Mouse (Mus musculus): ENCODE data around the gene Cckbr.

The Cckbr gene

GRCm38 (mm10) chr7:105479232-105479631, 53.7 kb downstream of the Cckbr start:
- H3K4me3 ChIP-seq (replicated peaks; ENCODE audit: low read length): no peak overlapping the region
- H3K4me1 ChIP-seq (replicated peaks; ENCODE audit: low read depth, low read length): peaks cover 33% of the 10 kb centered on the region
- TF ChIP-seq NANOG (IDR thresholded peaks at IDR 0.05; ENCODE audit: borderline replicate concordance, low read length) (no peak), POU5F1 (IDR thresholded peaks at IDR 0.05; ENCODE audit: borderline replicate concordance, low read length) (no peak), CTCF (conservative IDR thresholded peaks at IDR 0.05; ENCODE audit: low read length) (no peak)
- H3K36me3 ChIP-seq (ENCODE audit: insufficient read depth, low read length): no peaks in the 10 kb centered on the region
- peaks cover 51% of the 10 kb centered on the region for H3K27me3 ChIP-seq (ENCODE audit: insufficient read depth, low read length)
- no peaks in the 10 kb centered on the region for H3K9me3 ChIP-seq (ENCODE audit: low read length)

- Histone ChIP-seq H3K4me1 (replicated peaks; ENCODE audit: low read depth, low read length) (peaks cover 33% of the 10 kb centered on the region), H3K9me3 (ENCODE audit: low read length) (no peaks in the 10 kb centered on the region), H3K4me3 (replicated peaks; ENCODE audit: low read length) (peak overlapping the region; percentile 73), H3K36me3 (ENCODE audit: insufficient read depth, low read length) (no peaks in the 10 kb centered on the region), H3K27me3 (ENCODE audit: insufficient read depth, low read length) (peaks cover 58% of the 10 kb centered on the region)
- TF ChIP-seq POU5F1 (IDR thresholded peaks at IDR 0.05; ENCODE audit: borderline replicate concordance, low read length) (no peak), NANOG (IDR thresholded peaks at IDR 0.05; ENCODE audit: borderline replicate concordance, low read length) (no peak), CTCF (conservative IDR thresholded peaks at IDR 0.05; ENCODE audit: low read length) (no peak)
Observed at GRCm38 (mm10) chr7:105480081-105480480, 54.5 kb downstream of the Cckbr start.

- no peaks in the 10 kb centered on the region for H3K36me3 ChIP-seq (ENCODE audit: insufficient read depth, low read length)
- no peaks in the 10 kb centered on the region for H3K9me3 ChIP-seq (ENCODE audit: low read length)
- H3K27me3 ChIP-seq (ENCODE audit: insufficient read depth, low read length): peaks cover 58% of the 10 kb centered on the region
- peak overlapping the region; percentile 73 for H3K4me3 ChIP-seq (replicated peaks; ENCODE audit: low read length)
- H3K4me1 ChIP-seq (replicated peaks; ENCODE audit: low read depth, low read length): peaks cover 33% of the 10 kb centered on the region
- TF ChIP-seq POU5F1 (IDR thresholded peaks at IDR 0.05; ENCODE audit: borderline replicate concordance, low read length): no peak
- TF ChIP-seq CTCF (conservative IDR thresholded peaks at IDR 0.05; ENCODE audit: low read length): no peak
- TF ChIP-seq NANOG (IDR thresholded peaks at IDR 0.05; ENCODE audit: borderline replicate concordance, low read length): no peak
Observed at GRCm38 (mm10) chr7:105480561-105481504, 55.3 kb downstream of the Cckbr start.

GRCm38 (mm10) chr7:105481505-105482411, 56.2 kb downstream of the Cckbr start, which contains the start of gene Cavin3:
Cavin3 (minus strand) TSS chr7:105482300.
- no peak for TF ChIP-seq POU5F1 (IDR thresholded peaks at IDR 0.05; ENCODE audit: borderline replicate concordance, low read length)
- no peak for TF ChIP-seq CTCF (conservative IDR thresholded peaks at IDR 0.05; ENCODE audit: low read length)
- TF ChIP-seq NANOG (IDR thresholded peaks at IDR 0.05; ENCODE audit: borderline replicate concordance, low read length): no peak
- Histone ChIP-seq H3K27me3 (ENCODE audit: insufficient read depth, low read length) (peaks cover 58% of the 10 kb centered on the region), H3K4me1 (replicated peaks; ENCODE audit: low read depth, low read length) (peaks cover 33% of the 10 kb centered on the region), H3K4me3 (replicated peaks; ENCODE audit: low read length) (peak within 1 kb of the TSS; percentile 73), H3K9me3 (ENCODE audit: low read length) (no peaks in the 10 kb centered on the region), H3K36me3 (ENCODE audit: insufficient read depth, low read length) (no peaks in the 10 kb centered on the region)

GRCm38 (mm10) chr7:105482426-105482825, 56.9 kb downstream of the Cckbr start:
- Histone ChIP-seq H3K36me3 (ENCODE audit: insufficient read depth, low read length) (no peaks in the 10 kb centered on the region), H3K4me3 (replicated peaks; ENCODE audit: low read length) (peak overlapping the region; percentile 73), H3K9me3 (ENCODE audit: low read length) (no peaks in the 10 kb centered on the region), H3K27me3 (ENCODE audit: insufficient read depth, low read length) (peaks cover 58% of the 10 kb centered on the region), H3K4me1 (replicated peaks; ENCODE audit: low read depth, low read length) (peaks cover 33% of the 10 kb centered on the region)
- TF ChIP-seq CTCF (conservative IDR thresholded peaks at IDR 0.05; ENCODE audit: low read length) (no peak), NANOG (IDR thresholded peaks at IDR 0.05; ENCODE audit: borderline replicate concordance, low read length) (no peak), POU5F1 (IDR thresholded peaks at IDR 0.05; ENCODE audit: borderline replicate concordance, low read length) (no peak)

- H3K4me3 ChIP-seq (replicated peaks; ENCODE audit: low read length): no peak overlapping the region
- no peaks in the 10 kb centered on the region for H3K9me3 ChIP-seq (ENCODE audit: low read length)
- H3K36me3 ChIP-seq (ENCODE audit: insufficient read depth, low read length): no peaks in the 10 kb centered on the region
- no peak for TF ChIP-seq POU5F1 (IDR thresholded peaks at IDR 0.05; ENCODE audit: borderline replicate concordance, low read length)
- no peak for TF ChIP-seq NANOG (IDR thresholded peaks at IDR 0.05; ENCODE audit: borderline replicate concordance, low read length)
- no peak for TF ChIP-seq CTCF (conservative IDR thresholded peaks at IDR 0.05; ENCODE audit: low read length)
- H3K27me3 ChIP-seq (ENCODE audit: insufficient read depth, low read length): peaks cover 48% of the 10 kb centered on the region
- H3K4me1 ChIP-seq (replicated peaks; ENCODE audit: low read depth, low read length): peaks cover 28% of the 10 kb centered on the region
Observed at GRCm38 (mm10) chr7:105485029-105485428, 59.5 kb downstream of the Cckbr start.

- no peaks in the 10 kb centered on the region for H3K9me3 ChIP-seq (ENCODE audit: low read length)
- TF ChIP-seq CTCF (conservative IDR thresholded peaks at IDR 0.05; ENCODE audit: low read length) (no peak), POU5F1 (IDR thresholded peaks at IDR 0.05; ENCODE audit: borderline replicate concordance, low read length) (no peak)
- H3K27me3 ChIP-seq (ENCODE audit: insufficient read depth, low read length): peaks cover 26% of the 10 kb centered on the region
- H3K4me1 ChIP-seq (replicated peaks; ENCODE audit: low read depth, low read length): peaks cover 8% of the 10 kb centered on the region
- H3K36me3 ChIP-seq (ENCODE audit: insufficient read depth, low read length): no peaks in the 10 kb centered on the region
- H3K4me3 ChIP-seq (replicated peaks; ENCODE audit: low read length): no peak overlapping the region
Observed at GRCm38 (mm10) chr7:105487104-105487876, 61.8 kb downstream of the Cckbr start.

Measured in E14TG2a.4 (cell line).